Mouse (Mus musculus) liver, embryonic 14.5 days (tissue): Measurements from ENCODE around the gene Sys1.

Experiments
- CTCF ChIP-seq: IDR thresholded peaks from 2 replicates; pipeline ENCODE4 v1.5.1; 2016; ENCODE audit warnings: antibody characterized with exemption, low read depth, control low read depth
- EP300 ChIP-seq: IDR thresholded peaks from 2 replicates; pipeline ENCODE4 v1.6.1; 2016; ENCODE audit warnings: antibody characterized with exemption, low read depth

- no peak for TF ChIP-seq CTCF
- TF ChIP-seq EP300, result no peak
Observed at GRCm38 (mm10) chr2:164436215-164436913, 20.4 kb upstream of the Sys1 start.
